Mouse (Mus musculus) heart, postnatal 4 days (tissue): ENCODE data around the gene 1700113H08Rik. TPM values are rescaled to one million over a fixed set of nuclear protein-coding genes. Genes with fewer than 3 reads are reported as not detected.

Experiments used
- DNase-seq: peaks from one replicate; pipeline ENCODE4 v3.0.0; 2021
- total RNA-seq, 2 experiments: library from RNA; stranded (reverse); gene quantifications; 2 replicates each; pipeline ENCODE4 v1.2.3; 2021

The 1700113H08Rik gene
- total RNA-seq, 2 experiments from 2014 or later, result not detected

GRCm38 (mm10) chr10:87059447-87059846 is 1.6 kb downstream of the 1700113H08Rik start:
- no peak for DNase-seq

GRCm38 (mm10) chr10:87084236-87084635 is 26.4 kb downstream of the 1700113H08Rik start:
- DNase-seq, result no peak

- no peak for DNase-seq
Observed at GRCm38 (mm10) chr10:87087646-87088045, 29.8 kb downstream of the 1700113H08Rik start.

DNA sequence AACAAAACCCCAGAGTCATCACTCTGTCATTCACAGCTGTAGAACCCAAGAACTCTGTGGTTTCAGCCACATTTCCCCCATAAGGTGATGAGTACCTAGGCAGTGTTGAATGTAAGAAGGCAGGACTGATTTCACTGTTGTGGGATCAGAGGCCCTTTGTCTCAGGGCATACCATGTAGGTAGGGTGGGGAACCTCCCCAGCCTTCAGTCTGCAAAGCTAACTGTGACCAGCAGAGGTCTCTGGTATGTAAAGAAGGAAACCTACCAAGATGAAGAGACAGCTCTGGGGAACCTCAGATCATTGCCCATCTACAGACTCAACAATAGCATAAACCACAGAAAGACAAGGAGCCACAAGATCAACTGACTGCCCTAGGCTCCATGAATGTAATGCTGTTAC is 36.4 kb downstream of the 1700113H08Rik start:
- DNase-seq, result peak; percentile 11

DNA sequence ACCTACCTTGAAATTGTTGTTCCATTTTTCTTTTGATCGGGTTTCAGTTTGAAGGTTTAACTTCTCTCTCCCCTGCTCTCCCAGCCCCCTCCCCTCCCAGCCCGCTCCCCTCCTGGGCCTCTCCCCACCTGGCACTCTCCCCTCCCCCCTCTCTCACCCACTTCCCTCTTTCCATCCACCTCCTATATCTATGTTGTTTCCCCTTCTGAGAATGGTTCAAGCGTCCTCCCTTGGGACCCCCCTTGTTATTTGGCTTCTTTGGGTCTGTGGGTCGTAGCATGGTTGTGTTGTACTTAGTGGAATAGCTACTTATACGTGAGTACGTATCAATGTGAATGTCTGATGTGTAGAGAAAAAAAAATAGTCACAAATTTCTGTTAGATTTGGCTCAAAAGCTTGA is 40.9 kb downstream of the 1700113H08Rik start:
- no peak for DNase-seq

GRCm38 (mm10) chr10:87100668-87101067 is 42.8 kb downstream of the 1700113H08Rik start:
- DNase-seq, result no peak

DNA sequence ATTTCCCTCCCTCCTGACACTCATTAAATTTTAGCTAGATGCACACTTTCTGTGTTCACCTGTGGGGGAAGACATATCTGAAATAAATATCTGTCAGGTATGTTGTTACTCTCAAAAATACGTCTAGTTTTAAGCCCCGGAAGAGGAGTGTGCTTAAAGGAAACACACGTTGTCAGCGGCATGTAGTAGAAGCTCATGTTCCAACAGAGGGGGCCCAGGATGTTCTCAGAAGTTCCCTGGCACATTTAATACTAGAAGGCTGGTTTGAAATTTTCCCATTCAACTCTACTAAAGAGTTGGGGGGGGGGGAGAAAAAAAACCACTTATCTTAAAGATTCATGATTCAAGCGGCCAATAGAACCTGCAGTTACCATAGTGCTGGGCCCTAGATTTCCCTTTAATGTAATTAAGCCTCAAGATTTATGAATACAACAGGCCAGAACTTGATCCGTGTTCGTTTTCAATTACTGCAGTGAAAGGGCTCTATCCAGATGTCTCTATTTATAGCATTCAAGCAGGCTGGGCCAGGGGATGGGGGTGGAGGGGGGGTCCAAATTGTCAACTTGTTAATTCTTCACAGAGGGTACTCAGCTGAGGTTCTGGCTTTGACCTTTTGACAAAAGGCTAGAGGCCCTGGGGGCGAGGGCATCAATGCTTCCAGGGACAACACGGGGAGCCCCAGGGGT is 43.6 kb downstream of the 1700113H08Rik start:
- DNase-seq, result no peak

GRCm38 (mm10) chr10:87101951-87102320 is 44.1 kb downstream of the 1700113H08Rik start:
- DNase-seq, result no peak

- DNase-seq, result no peak
Observed at GRCm38 (mm10) chr10:87102455-87102854, 44.6 kb downstream of the 1700113H08Rik start.

GRCm38 (mm10) chr10:87103286-87103685 is 45.4 kb downstream of the 1700113H08Rik start:
- no peak for DNase-seq

DNA sequence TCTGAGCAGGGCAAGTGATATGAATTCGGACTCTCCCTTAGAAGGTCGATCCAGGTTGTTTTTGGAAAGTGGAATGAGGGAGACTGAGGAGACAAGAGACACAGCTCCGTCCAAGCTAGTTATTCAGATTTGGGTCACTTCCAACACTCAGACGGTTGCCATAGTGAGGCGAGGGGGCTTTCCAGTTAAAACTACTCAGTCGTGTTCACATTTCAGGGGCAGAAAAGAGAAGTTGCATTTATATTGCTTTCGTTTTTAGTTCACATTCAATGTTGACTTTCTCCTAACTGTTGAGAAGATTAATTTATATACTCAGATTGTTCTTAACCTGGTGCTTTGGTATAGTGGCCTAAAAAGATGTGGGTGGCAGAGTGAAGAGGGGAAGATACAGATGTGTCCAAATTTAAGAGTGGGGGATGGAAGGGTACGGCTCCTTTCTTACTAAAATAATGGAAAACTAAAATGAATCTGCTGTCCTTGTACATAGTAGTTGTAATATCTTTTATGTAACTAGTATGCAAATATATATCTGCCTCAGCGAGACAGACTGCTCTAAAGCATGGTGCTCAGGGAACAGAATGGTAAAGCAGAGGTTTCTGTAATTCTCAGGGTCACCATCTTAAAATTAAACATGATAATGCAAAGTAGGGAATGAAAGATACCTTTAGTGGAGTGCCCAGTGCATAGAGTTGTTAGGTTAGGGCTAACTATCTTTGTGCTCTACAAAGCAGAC is 49.9 kb downstream of the 1700113H08Rik start:
- no peak for DNase-seq

- DNase-seq, result no peak
Observed at GRCm38 (mm10) chr10:87108333-87108732, 50.5 kb downstream of the 1700113H08Rik start.

DNA sequence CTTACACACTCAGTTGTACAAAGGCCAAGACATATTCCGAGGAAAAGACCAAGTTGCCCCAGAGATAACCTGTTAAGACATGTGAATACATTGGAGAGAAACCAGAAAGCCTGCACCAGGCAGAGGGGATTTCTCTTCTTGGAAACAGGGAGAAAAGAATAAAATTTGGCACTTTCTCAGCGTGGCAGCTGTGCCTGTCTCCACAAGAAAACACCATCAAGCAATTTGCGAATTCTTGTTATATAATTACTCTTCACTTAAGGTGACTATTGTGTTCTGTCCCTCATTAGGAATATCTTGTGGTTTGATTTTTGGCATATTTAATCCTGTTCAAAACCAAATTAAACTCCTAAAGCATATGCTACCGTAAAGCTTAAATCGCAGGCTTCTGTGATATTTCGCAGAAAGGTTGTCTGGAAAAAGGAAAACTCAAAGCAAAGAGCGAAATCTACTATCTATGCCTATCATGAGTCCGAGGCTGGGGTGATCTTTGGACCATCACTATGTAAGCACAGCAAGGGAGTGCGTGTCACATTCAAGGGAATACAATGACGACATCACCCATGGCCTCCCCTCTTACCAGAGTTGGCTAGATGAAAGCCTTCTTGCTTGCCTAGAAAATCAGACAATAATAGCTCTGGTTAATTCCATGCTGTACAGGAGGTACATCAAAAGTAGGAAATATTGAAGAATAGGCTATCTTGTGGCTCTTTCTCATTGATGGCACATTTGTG is 51.4 kb downstream of the 1700113H08Rik start:
- DNase-seq, result no peak

DNA sequence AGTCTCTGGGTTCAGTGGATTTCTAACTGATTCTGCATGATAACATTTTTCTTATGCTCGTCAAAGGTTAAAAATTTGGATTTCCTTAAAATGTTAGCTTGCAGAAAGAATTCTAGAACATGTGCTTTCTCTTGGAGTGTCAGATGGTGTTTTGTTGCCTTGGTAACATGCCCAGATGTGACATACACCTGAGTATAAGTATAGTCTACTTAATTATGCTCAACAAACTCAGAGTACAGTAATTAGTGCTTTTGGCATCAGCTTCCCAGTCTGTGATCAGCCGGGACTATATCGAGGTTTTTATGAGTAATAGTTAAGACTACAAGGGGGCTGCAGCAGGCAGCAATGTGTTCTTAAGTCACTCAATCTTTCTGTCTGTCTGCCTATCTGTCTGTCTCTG is 53.1 kb downstream of the 1700113H08Rik start:
- no peak for DNase-seq

GRCm38 (mm10) chr10:87125094-87125493 is 67.2 kb downstream of the 1700113H08Rik start:
- no peak for DNase-seq

GRCm38 (mm10) chr10:87126186-87126824 is 68.5 kb downstream of the 1700113H08Rik start:
- DNase-seq, result no peak

- DNase-seq, result no peak
Observed at GRCm38 (mm10) chr10:87151050-87151449, 93.2 kb downstream of the 1700113H08Rik start.

- DNase-seq, result no peak
Observed at GRCm38 (mm10) chr10:87153731-87154505, 96.1 kb downstream of the 1700113H08Rik start.

- no peak for DNase-seq
Observed at GRCm38 (mm10) chr10:87159781-87160180, 101.9 kb downstream of the 1700113H08Rik start.

- DNase-seq, result no peak
Observed at GRCm38 (mm10) chr10:87196123-87196756, 138.4 kb downstream of the 1700113H08Rik start.

- DNase-seq, result no peak
Observed at GRCm38 (mm10) chr10:87198720-87199119, 140.9 kb downstream of the 1700113H08Rik start.

- no peak for DNase-seq
Observed at GRCm38 (mm10) chr10:87209466-87209865, 151.6 kb downstream of the 1700113H08Rik start.
